Mouse (Mus musculus): ENCODE measurements around the gene Arhgap42.

- no peak for TF ChIP-seq CTCF (IDR thresholded peaks at IDR 0.05; ENCODE audit: extremely low read depth, insufficient read depth, insufficient read length, insufficient replicate concordance)
- TF ChIP-seq POLR2A (IDR thresholded peaks at IDR 0.05; ENCODE audit: low read depth, low read length), result no peak
These were observed 64.0 kb downstream of the Arhgap42 start for GRCm38 (mm10) chr9:9174924-9175323.
